Mouse (Mus musculus) ovary, adult 10 weeks (tissue): ENCODE results near the gene Scimp. TPM values are rescaled to one million over a fixed set of nuclear protein-coding genes. Genes with fewer than 3 reads are reported as not detected.

Experiments used
- polyA plus RNA-seq: library from polyadenylated mRNA; stranded (reverse); fragments of 350-450 nt; fragmentation: Illumina TruSeq; extraction: RNeasy Lipid Tissue Mini Kit (QIAGEN cat#74804); gene quantifications from one replicate; pipeline ENCODE4 v1.2.3, GENCODE M21; 2014

The Scimp gene
- not detected for polyA plus RNA-seq

DNA sequence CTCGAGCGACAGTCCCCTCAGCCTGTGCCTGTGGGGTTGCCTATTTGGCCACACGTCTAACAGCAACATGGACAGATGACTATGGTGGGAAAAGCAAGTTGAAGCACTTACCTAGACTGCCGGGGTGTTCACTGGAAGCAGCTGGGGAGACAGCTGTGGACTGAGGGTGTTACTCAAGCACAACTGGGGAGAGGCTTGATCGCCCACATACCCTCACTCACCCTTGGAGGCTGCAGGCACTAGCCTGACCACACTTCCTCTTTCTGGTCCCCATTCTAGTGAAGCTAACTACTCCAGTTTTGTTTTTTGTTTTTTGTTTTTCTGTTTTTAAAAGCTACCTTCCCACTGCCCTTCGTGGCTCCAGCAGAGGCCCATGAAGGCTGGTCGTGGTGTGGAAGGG, at the start of gene Scimp:
Scimp (minus strand) TSS at position 222 of the 400 bp plus-strand sequence.

GRCm38 (mm10) chr11:70844559-70845456, 32.4 kb upstream of the Scimp start, which contains the start of gene Rabep1:
Rabep1 (plus strand) TSS chr11:70844778.

DNA sequence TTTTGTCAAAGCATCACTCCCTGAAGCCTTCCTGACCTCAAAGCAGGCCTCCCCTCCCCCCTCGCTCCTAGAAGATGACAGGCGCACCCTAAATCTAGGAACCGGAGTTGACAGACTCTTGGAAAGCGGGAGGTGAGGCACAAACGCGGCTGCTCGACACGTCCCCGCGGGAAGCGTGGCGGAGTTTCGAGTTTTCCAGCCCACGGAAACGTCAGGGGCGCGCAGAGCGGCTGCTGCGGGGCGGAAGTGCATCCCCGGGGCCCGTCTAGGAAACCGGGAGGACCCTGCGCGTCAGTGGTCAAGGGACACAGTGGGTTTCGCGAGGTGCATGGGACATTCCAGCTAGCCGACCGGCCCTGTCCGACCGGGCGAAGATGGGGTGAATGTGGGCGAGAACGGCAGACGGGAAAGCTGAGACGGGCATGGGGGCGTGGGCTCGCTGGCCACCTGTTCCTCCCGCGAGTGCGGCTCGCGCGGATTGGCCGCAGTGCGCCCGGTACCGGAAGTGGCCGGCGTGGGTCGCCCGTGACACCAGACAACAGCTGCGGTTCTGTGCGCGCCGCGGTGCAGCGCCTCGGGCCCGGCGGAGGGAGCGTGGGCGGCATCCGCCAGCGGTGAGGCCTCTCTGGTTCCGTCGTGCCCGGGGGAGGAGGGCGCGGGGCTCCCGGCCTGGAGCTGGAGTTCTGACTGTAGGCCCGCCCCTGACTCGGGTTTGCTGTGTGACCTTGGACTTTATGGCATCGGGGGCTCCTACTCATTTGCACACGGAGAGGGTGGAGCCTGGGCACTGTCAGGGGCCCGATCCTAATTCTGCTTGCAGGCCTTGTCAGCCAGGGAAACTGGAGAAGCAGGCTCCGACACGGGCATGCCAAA, 48.2 kb downstream of the Scimp start, which contains the start of gene Zfp3:
Zfp3 (plus strand) TSS at position 274 of the 873 bp plus-strand sequence.

Other genes starting within 250 kb of the Scimp start
- 1.8 TPM for gene Mink1, start 249.7 kb downstream of the Scimp start, polyA plus RNA-seq
- gene 4930544D05Rik, start 196.7 kb downstream of the Scimp start, polyA plus RNA-seq = not detected
- not detected for gene Chrne, start 193.4 kb downstream of the Scimp start, polyA plus RNA-seq
- not detected for gene Gp1ba, start 173.5 kb downstream of the Scimp start, polyA plus RNA-seq
- gene Rnf167, start 165.4 kb downstream of the Scimp start, polyA plus RNA-seq = 35.7 TPM
- gene Slc25a11, start 165.1 kb downstream of the Scimp start, polyA plus RNA-seq = 18.4 TPM
- 72.0 TPM for gene Pfn1, start 157.9 kb downstream of the Scimp start, polyA plus RNA-seq
- gene Eno3, start 155.4 kb downstream of the Scimp start, polyA plus RNA-seq = not detected
- gene Spag7, start 143.2 kb downstream of the Scimp start, polyA plus RNA-seq = 26.6 TPM
- 0.48 TPM for gene Camta2, start 124.5 kb downstream of the Scimp start, polyA plus RNA-seq
- gene Inca1, start 112.4 kb downstream of the Scimp start, polyA plus RNA-seq = 0.46 TPM
- 10.3 TPM for gene Kif1c, start 112.0 kb downstream of the Scimp start, polyA plus RNA-seq
- 4.5 TPM for gene Zfp3, start 48.4 kb downstream of the Scimp start, polyA plus RNA-seq
- gene Rabep1, start 32.2 kb upstream of the Scimp start, polyA plus RNA-seq = 120 TPM
- gene Nup88, start 157.4 kb upstream of the Scimp start, polyA plus RNA-seq = 172 TPM
- 7.9 TPM for gene Rpain, start 157.6 kb upstream of the Scimp start, polyA plus RNA-seq
- 216 TPM for gene C1qbp, start 170.4 kb upstream of the Scimp start, polyA plus RNA-seq
- 25.5 TPM for gene Dhx33, start 191.9 kb upstream of the Scimp start, polyA plus RNA-seq
- 96.5 TPM for gene Mis12, start 207.0 kb upstream of the Scimp start, polyA plus RNA-seq
- 100 TPM for gene Derl2, start 207.3 kb upstream of the Scimp start, polyA plus RNA-seq
- 8.9 TPM for gene 6330403K07Rik, start 220.9 kb upstream of the Scimp start, polyA plus RNA-seq